Mouse (Mus musculus): ENCODE measurements around the gene Hist1h2ad. TPM values are rescaled to one million over a fixed set of nuclear protein-coding genes. Genes with fewer than 3 reads are reported as not detected.
"Not testable (repeated sequence)": the region's sequence is repeated elsewhere in the genome, so short reads cannot be mapped to it uniquely, and the experiment has no call there.

Hist1h2ad gene
- polyA plus RNA-seq, 1 experiment: 1.6 TPM

- no peaks in the 10 kb centered on the region for H3K79me2 ChIP-seq (ENCODE audit: control insufficient read depth, insufficient read depth)
- no peaks in the 10 kb centered on the region for H3K27me3 ChIP-seq (ENCODE audit: control insufficient read depth, insufficient read depth, insufficient read length)
- peak within 1 kb of the TSS; percentile 87 for H3K4me3 ChIP-seq
- no peak within 1 kb of the TSS for H3ac ChIP-seq (ENCODE audit: control insufficient read depth, insufficient read length)
- TF ChIP-seq SRF (IDR thresholded peaks at IDR 0.05; ENCODE audit: control insufficient read depth, insufficient read length, low read depth): no peak
- TF ChIP-seq POLR2AphosphoS2 (IDR thresholded peaks at IDR 0.05; ENCODE audit: insufficient read length, low read depth): peak; percentile 64
- TF ChIP-seq E2F4 (IDR thresholded peaks at IDR 0.05; ENCODE audit: insufficient read depth): no peak
- no peak for TF ChIP-seq REST (IDR thresholded peaks at IDR 0.05; ENCODE audit: insufficient read depth, insufficient read length)
- peak; percentile 5 for TF ChIP-seq POLR2A (IDR thresholded peaks at IDR 0.05; ENCODE audit: insufficient read length, low read depth)
- TF ChIP-seq USF1 (IDR thresholded peaks at IDR 0.05; ENCODE audit: low read depth): no peak
- no peak for TF ChIP-seq TCF12 (IDR thresholded peaks at IDR 0.05; ENCODE audit: insufficient read depth, poor library complexity, severe bottlenecking)
- H3K36me3 ChIP-seq (ENCODE audit: control insufficient read depth, insufficient read depth): no peaks in the 10 kb centered on the region
- peak within 1 kb of the TSS; percentile 93 for H3K4me2 ChIP-seq (ENCODE audit: low read depth)
These were observed 46.8 kb downstream of the Hist1h2ad start, which contains the start of gene Hist1h2be for GRCm38 (mm10) chr13:23620733-23621531. Gene Hist1h2be (minus strand): TSS chr13:23621124.

- Histone ChIP-seq H3K36me3 (ENCODE audit: control insufficient read depth, insufficient read depth) (no peaks in the 10 kb centered on the region), H3K4me3 (peak overlapping the region; percentile 87), H3K79me2 (ENCODE audit: control insufficient read depth, insufficient read depth) (no peaks in the 10 kb centered on the region), H3K27me3 (ENCODE audit: control insufficient read depth, insufficient read depth, insufficient read length) (no peaks in the 10 kb centered on the region), H3K4me2 (ENCODE audit: low read depth) (peak overlapping the region; percentile 93), H3ac (ENCODE audit: control insufficient read depth, insufficient read length) (no peak overlapping the region)
- TF ChIP-seq CEBPB (IDR thresholded peaks at IDR 0.05; ENCODE audit: insufficient read depth, poor library complexity, severe bottlenecking): no peak
- no peak for TF ChIP-seq MYOG (IDR thresholded peaks at IDR 0.05; ENCODE audit: control insufficient read depth in 1 of 3, insufficient read depth in 1 of 3, insufficient read length in 2 of 3, low read depth in 2 of 3)
- no peak for TF ChIP-seq MYOD1 (IDR thresholded peaks at IDR 0.05; ENCODE audit: control insufficient read depth in 1 of 3, insufficient read length in 2 of 3, low read depth in 2 of 3)
- no peak for TF ChIP-seq USF1 (IDR thresholded peaks at IDR 0.05; ENCODE audit: low read depth)
- no peak for TF ChIP-seq SRF (IDR thresholded peaks at IDR 0.05; ENCODE audit: control insufficient read depth, insufficient read length, low read depth)
- peak; percentile 88 for TF ChIP-seq POLR2A (IDR thresholded peaks at IDR 0.05; ENCODE audit: insufficient read length, low read depth)
- peak; percentile 98 for TF ChIP-seq POLR2AphosphoS2 (IDR thresholded peaks at IDR 0.05; ENCODE audit: insufficient read length, low read depth)
These were observed 47.5 kb downstream of the Hist1h2ad start for GRCm38 (mm10) chr13:23621532-23622174.

GRCm38 (mm10) chr13:23622175-23622671, 48.0 kb downstream of the Hist1h2ad start, which contains the start of gene Hist1h1e:
Gene Hist1h1e (minus strand): TSS chr13:23622558.
- peak within 1 kb of the TSS; percentile 93 for H3K4me2 ChIP-seq (ENCODE audit: low read depth)
- peak within 1 kb of the TSS; percentile 87 for H3K4me3 ChIP-seq
- not testable (repeated sequence) for H3K36me3 ChIP-seq (ENCODE audit: control insufficient read depth, insufficient read depth); H3ac ChIP-seq (ENCODE audit: control insufficient read depth, insufficient read length); H3K27me3 ChIP-seq (ENCODE audit: control insufficient read depth, insufficient read depth, insufficient read length); H3K79me2 ChIP-seq (ENCODE audit: control insufficient read depth, insufficient read depth)
- peak; percentile 89 for TF ChIP-seq POLR2A (IDR thresholded peaks at IDR 0.05; ENCODE audit: insufficient read length, low read depth)
- TF ChIP-seq REST (IDR thresholded peaks at IDR 0.05; ENCODE audit: insufficient read depth, insufficient read length): peak; percentile 40
- TF ChIP-seq E2F4 (IDR thresholded peaks at IDR 0.05; ENCODE audit: insufficient read depth): peak; percentile 16
- TF ChIP-seq MYOG (IDR thresholded peaks at IDR 0.05; ENCODE audit: control insufficient read depth in 1 of 3, insufficient read depth in 1 of 3, insufficient read length in 2 of 3, low read depth in 2 of 3): peak in 1 of 3 experiments; percentile 19
- peak; percentile 96 for TF ChIP-seq POLR2AphosphoS2 (IDR thresholded peaks at IDR 0.05; ENCODE audit: insufficient read length, low read depth)

GRCm38 (mm10) chr13:23622861-23623450, 48.8 kb downstream of the Hist1h2ad start:
- Histone ChIP-seq H3K4me2 (ENCODE audit: low read depth) (peak overlapping the region; percentile 84), H3K27me3 (ENCODE audit: control insufficient read depth, insufficient read depth, insufficient read length) (no peaks in the 10 kb centered on the region), H3ac (ENCODE audit: control insufficient read depth, insufficient read length) (no peak overlapping the region), H3K4me3 (peak overlapping the region; percentile 87), H3K79me2 (ENCODE audit: control insufficient read depth, insufficient read depth) (no peaks in the 10 kb centered on the region), H3K36me3 (ENCODE audit: control insufficient read depth, insufficient read depth) (no peaks in the 10 kb centered on the region)
- no peak for TF ChIP-seq E2F4 (IDR thresholded peaks at IDR 0.05; ENCODE audit: insufficient read depth)
- no peak for TF ChIP-seq CEBPB (IDR thresholded peaks at IDR 0.05; ENCODE audit: insufficient read depth, poor library complexity, severe bottlenecking)
- TF ChIP-seq TCF12 (IDR thresholded peaks at IDR 0.05; ENCODE audit: insufficient read depth, poor library complexity, severe bottlenecking): no peak
- TF ChIP-seq TCF3 (IDR thresholded peaks at IDR 0.05; ENCODE audit: insufficient read length, low read depth): no peak

Other genes starting within 250 kb of the Hist1h2ad start
- gene Zfp322a, start 205.2 kb upstream of the Hist1h2ad start, polyA plus RNA-seq (2012; fragmentation: generic; extraction: Trizol): 4.3 TPM
- 7.4 TPM for gene Abt1, start 150.5 kb upstream of the Hist1h2ad start, polyA plus RNA-seq (2012; fragmentation: generic; extraction: Trizol)
- gene Btn1a1, start 108.5 kb upstream of the Hist1h2ad start, polyA plus RNA-seq (2012; fragmentation: generic; extraction: Trizol): 0.02 TPM
- gene Btn2a2, start 85.5 kb upstream of the Hist1h2ad start, polyA plus RNA-seq (2012; fragmentation: generic; extraction: Trizol): 0.20 TPM
- 21.5 TPM for gene Hist1h4h, start 43.3 kb upstream of the Hist1h2ad start, polyA plus RNA-seq (2012; fragmentation: generic; extraction: Trizol)
- gene Hist1h2af, start 40.5 kb upstream of the Hist1h2ad start, polyA plus RNA-seq (2012; fragmentation: generic; extraction: Trizol): 24.4 TPM
- 3.3 TPM for gene Hist1h3g, start 39.0 kb upstream of the Hist1h2ad start, polyA plus RNA-seq (2012; fragmentation: generic; extraction: Trizol)
- 1.1 TPM for gene Hist1h2bh, start 31.0 kb upstream of the Hist1h2ad start, polyA plus RNA-seq (2012; fragmentation: generic; extraction: Trizol)
- 0.91 TPM for gene Hist1h3f, start 30.3 kb upstream of the Hist1h2ad start, polyA plus RNA-seq (2012; fragmentation: generic; extraction: Trizol)
- gene Hist1h4f, start 22.7 kb upstream of the Hist1h2ad start, polyA plus RNA-seq (2012; fragmentation: generic; extraction: Trizol): 4.1 TPM
- 0.65 TPM for gene Hist1h1d, start 21.1 kb upstream of the Hist1h2ad start, polyA plus RNA-seq (2012; fragmentation: generic; extraction: Trizol)
- 1.7 TPM for gene Hist1h3e, start 12.0 kb upstream of the Hist1h2ad start, polyA plus RNA-seq (2012; fragmentation: generic; extraction: Trizol)
- 4.5 TPM for gene Hist1h2ae, start 3.2 kb upstream of the Hist1h2ad start, polyA plus RNA-seq (2012; fragmentation: generic; extraction: Trizol)
- gene Hist1h2bg, start 3.0 kb upstream of the Hist1h2ad start, polyA plus RNA-seq (2012; fragmentation: generic; extraction: Trizol): 7.8 TPM
- 2.1 TPM for gene Hist1h2bf, start 185 bp upstream of the Hist1h2ad start, polyA plus RNA-seq (2012; fragmentation: generic; extraction: Trizol)
- gene Hist1h3d, start 1.4 kb downstream of the Hist1h2ad start, polyA plus RNA-seq (2012; fragmentation: generic; extraction: Trizol): 2.5 TPM
- gene Hist1h4d, start 7.2 kb downstream of the Hist1h2ad start, polyA plus RNA-seq (2012; fragmentation: generic; extraction: Trizol): 1.8 TPM
- 4.3 TPM for gene Hist1h2be, start 46.7 kb downstream of the Hist1h2ad start, polyA plus RNA-seq (2012; fragmentation: generic; extraction: Trizol)
- gene Hist1h1e, start 48.2 kb downstream of the Hist1h2ad start, polyA plus RNA-seq (2012; fragmentation: generic; extraction: Trizol): 4.7 TPM
- 1.3 TPM for gene Hist1h2ac, start 109.6 kb downstream of the Hist1h2ad start, polyA plus RNA-seq (2012; fragmentation: generic; extraction: Trizol)
- 113 TPM for gene Hist1h2bc, start 109.8 kb downstream of the Hist1h2ad start, polyA plus RNA-seq (2012; fragmentation: generic; extraction: Trizol)
- 0.05 TPM for gene Hist1h1t, start 121.4 kb downstream of the Hist1h2ad start, polyA plus RNA-seq (2012; fragmentation: generic; extraction: Trizol)
- gene Hist1h4c, start 124.1 kb downstream of the Hist1h2ad start, polyA plus RNA-seq (2012; fragmentation: generic; extraction: Trizol): 0.56 TPM
- 5.1 TPM for gene Hfe, start 136.5 kb downstream of the Hist1h2ad start, polyA plus RNA-seq (2012; fragmentation: generic; extraction: Trizol)
- 273 TPM for gene Hist1h1c, start 164.4 kb downstream of the Hist1h2ad start, polyA plus RNA-seq (2012; fragmentation: generic; extraction: Trizol)
- 2.5 TPM for gene Hist1h3c, start 171.2 kb downstream of the Hist1h2ad start, polyA plus RNA-seq (2012; fragmentation: generic; extraction: Trizol)
- 1.3 TPM for gene Hist1h2bb, start 172.4 kb downstream of the Hist1h2ad start, polyA plus RNA-seq (2012; fragmentation: generic; extraction: Trizol)
- gene Hist1h2ab, start 176.7 kb downstream of the Hist1h2ad start, polyA plus RNA-seq (2012; fragmentation: generic; extraction: Trizol): 2.1 TPM
- 1.3 TPM for gene Hist1h3b, start 177.9 kb downstream of the Hist1h2ad start, polyA plus RNA-seq (2012; fragmentation: generic; extraction: Trizol)
- gene Hist1h4b, start 182.6 kb downstream of the Hist1h2ad start, polyA plus RNA-seq (2012; fragmentation: generic; extraction: Trizol): 5.5 TPM
- gene Hist1h4a, start 186.8 kb downstream of the Hist1h2ad start, polyA plus RNA-seq (2012; fragmentation: generic; extraction: Trizol): 4.2 TPM
- gene Hist1h3a, start 188.0 kb downstream of the Hist1h2ad start, polyA plus RNA-seq (2012; fragmentation: generic; extraction: Trizol): 1.3 TPM
- 0.98 TPM for gene Hist1h1a, start 189.3 kb downstream of the Hist1h2ad start, polyA plus RNA-seq (2012; fragmentation: generic; extraction: Trizol)
- not detected for gene Trim38, start 195.5 kb downstream of the Hist1h2ad start, polyA plus RNA-seq (2012; fragmentation: generic; extraction: Trizol)
- not detected for gene Slc17a2, start 232.6 kb downstream of the Hist1h2ad start, polyA plus RNA-seq (2012; fragmentation: generic; extraction: Trizol)

All from myocyte (in vitro differentiated cells).